Mouse (Mus musculus): ENCODE results near the gene Olfr1214.
"Not testable (repeated sequence)": the region's sequence is repeated elsewhere in the genome, so short reads cannot be mapped to it uniquely, and the experiment has no call there.

Olfr1214 gene

DNA sequence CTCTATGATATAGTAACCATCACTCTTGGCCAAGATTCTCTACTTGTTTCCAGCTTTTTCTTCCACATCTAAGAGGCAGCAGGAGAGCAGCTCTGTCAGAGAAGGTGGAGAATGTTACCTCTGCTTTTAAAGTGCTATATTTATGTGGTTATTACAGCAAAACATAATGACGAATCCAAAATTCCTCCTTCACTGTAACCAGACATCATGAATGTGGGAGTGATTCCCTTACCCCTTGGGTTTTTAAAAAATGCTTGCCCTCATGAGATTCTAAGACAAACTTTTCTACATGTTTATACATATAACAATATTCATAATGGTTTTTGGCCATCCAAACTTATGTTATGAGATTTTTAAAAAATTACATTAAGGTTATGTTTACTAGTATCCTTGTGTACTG is at the start of gene Olfr1214:
Gene Olfr1214 (minus strand): TSS at position 101 of the 400 bp plus-strand sequence.
- DNase-seq (ENCODE audit: low spot score in 2 of 2), result no peak

DNA sequence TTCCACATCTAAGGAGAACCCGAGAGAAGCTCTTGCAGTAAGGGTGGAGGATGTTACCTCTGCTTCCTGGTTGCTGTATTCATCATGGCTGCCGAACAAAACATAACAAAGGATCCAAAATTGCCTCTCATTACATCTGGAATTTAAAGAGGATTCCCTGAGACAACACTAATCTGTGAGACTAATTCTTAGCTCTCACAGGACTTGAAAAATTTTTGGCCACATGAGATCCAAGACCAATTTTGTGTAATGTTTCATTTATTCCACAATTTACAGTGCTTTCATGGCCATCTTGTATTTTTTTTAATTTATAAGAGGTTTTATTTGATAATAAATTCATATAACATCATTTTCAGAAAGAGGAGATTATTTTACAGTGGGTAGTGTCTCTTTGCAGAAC is 39.5 kb upstream of the Olfr1214 start, which contains the start of gene Olfr1217:
Gene Olfr1217 (minus strand): TSS at position 101 of the 400 bp plus-strand sequence.
- DNase-seq (ENCODE audit: low spot score in 2 of 2), result no peak

DNA sequence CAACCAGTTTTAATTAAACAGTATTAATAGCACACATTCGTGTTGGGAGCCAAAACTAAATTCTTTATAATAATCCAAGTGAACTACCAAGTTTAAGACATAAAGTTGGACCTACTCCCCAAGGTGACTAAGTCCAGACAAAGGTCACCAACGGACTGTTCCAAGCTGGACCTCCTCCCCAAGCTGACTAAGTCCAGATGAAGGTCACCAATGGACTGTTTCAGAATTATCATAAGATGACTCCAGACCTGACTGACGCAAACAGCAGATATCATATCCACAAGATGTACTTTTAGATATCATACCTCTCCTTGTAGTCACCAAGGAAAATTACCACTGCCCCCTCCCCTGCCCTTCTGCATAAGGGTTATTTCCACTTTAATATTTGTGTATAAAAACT is 29.0 kb upstream of the Olfr1214 start:
- DNase-seq (ENCODE audit: low spot score in 2 of 2), result not testable (repeated sequence)

DNA sequence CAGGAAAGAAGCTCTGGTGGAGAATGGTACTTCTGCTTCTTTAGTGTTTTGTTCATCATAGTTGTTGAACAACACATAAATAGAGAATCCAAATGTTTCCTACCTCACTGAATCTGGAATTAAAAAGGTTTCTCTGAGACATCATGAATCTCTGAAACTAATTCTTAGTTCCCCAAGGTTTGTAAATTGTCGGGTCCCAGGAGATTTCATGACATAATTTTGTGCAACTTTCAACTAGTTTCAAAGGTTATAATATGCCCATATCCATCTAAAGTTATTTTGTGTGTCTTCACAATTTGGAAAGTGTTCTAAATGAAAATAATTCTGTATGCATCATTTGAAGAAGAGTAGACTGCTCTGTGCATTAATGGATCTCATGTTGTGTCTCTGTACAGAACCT is 25.8 kb upstream of the Olfr1214 start, which contains the start of gene Olfr1216:
Gene Olfr1216 (minus strand): TSS at position 101 of the 400 bp plus-strand sequence.
- DNase-seq (ENCODE audit: low spot score in 2 of 2), result no peak

DNA sequence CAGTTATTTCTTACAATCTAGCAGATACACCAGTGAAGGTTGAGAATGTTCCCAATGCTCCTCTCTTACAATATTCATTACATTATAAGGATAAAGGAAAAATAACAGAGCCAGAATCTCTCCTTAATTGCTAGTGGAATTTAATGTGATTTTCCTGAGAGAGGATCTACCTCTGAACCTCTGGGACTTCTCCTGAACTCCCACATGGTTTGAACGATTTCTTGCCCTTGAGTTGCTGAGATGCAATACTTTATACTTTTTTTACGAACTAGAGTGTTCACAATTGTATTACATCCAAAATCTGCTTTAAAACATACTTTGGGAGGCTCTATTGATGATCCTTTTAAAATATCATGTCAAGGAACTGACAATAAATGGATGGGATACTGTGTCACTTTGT is 14.4 kb upstream of the Olfr1214 start, which contains the start of gene Olfr1215:
Gene Olfr1215 (minus strand): TSS at position 101 of the 400 bp plus-strand sequence.
- DNase-seq (ENCODE audit: low spot score in 2 of 2), result no peak

DNA sequence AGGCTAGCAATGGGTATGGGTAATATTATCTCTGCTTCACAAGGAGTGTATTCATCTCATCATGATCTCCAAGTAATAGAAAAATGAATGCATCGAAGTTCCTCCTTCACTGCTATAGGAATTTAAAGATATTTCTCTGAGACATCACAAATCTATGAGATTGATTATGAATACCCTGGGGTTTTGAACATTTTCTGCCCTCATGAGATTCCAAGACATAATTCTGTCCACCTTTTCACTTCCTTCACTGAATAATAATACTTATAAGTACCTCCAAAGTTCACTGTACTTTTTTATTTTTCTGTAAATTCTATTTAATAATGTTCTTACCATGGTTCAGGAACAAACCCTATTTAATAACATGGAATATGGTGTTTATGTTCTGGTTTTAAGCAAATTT is 12.3 kb downstream of the Olfr1214 start, which contains the start of gene Gm13762:
Gene Gm13762 (minus strand): TSS at position 101 of the 400 bp plus-strand sequence.
- DNase-seq (ENCODE audit: low spot score in 2 of 2), result no peak

DNA sequence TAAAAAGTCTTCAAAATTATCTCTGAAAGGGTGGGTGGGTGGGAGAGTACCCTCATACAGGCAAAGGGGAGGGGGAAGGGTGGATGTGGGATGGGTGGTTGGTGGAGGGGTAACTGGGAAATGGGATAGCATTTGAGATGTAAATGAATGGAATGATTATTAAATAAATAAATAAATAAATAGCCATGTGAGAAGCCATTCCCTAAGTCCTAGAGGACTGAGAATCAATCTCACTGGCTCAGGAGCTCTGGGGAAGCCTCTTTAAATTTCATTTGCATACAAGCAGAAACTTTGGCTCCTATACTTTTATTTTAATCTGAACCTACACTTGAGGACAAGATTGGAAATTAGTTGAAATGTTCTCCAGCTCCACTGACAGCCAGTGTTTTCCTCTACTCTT is 38.8 kb downstream of the Olfr1214 start, which contains the start of gene Olfr1212:
Gene Olfr1212 (plus strand): TSS at position 301 of the 400 bp plus-strand sequence.
- DNase-seq (ENCODE audit: low spot score in 2 of 2), result no peak

DNA sequence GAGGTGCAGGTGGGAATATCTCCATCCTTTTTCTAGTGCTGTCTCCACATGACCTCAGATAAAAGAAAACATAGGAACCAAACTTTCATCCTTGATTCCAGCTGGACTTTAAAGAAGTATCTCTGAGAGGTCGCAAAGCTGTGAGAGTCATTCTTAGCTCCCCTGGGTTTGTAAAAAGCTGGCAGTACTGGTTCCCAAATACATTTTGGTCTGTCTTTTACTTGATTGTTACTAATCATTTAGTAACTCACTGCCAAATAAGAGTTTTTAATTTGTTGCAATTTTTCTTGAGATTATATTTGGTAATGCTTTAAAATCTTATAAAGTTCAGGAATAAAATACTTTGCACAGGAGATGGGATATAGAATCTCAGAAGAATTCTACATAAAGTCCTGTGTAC is 54.4 kb downstream of the Olfr1214 start, which contains the start of gene Olfr1211:
Gene Olfr1211 (minus strand): TSS at position 101 of the 400 bp plus-strand sequence.
- DNase-seq (ENCODE audit: low spot score in 2 of 2), result no peak
